In genomic region chr8:47392290-47392689, GRCm38 (mm10) we compare ENCODE assay signal across 15 mouse cellular contexts. TPM values are rescaled to one million over a fixed set of nuclear protein-coding genes. Genes with fewer than 3 reads are reported as not detected.
DNase-seq lines count a peak whose midpoint lies in the region; ATAC-seq and TF ChIP-seq lines count a peak whose summit lies in the region.
"Had no signal": no experiment of that assay in that cellular context is flagged by ENCODE, and none has a peak within 500 bp of the region (broad histone marks: within the 10 kb centered on the region; RNA-seq: fewer than 3 reads in every experiment).

No protein-coding gene starts in this region.

- no peaks in the 10 kb centered on the region for H3K27me3 ChIP-seq in hindbrain, embryonic 15.5 days
- no peaks in the 10 kb centered on the region for H3K27me3 ChIP-seq in hindbrain, embryonic 11.5 days (ENCODE audit: control insufficient read depth, insufficient read depth, low read length)
- H3K27me3 ChIP-seq: forebrain, embryonic 15.5 days; liver, embryonic 12.5 days; midbrain, embryonic 12.5 days had no signal

- H3K4me3 ChIP-seq in hindbrain, embryonic 15.5 days = no peak overlapping the region
- no peak overlapping the region for H3K4me3 ChIP-seq in hindbrain, embryonic 11.5 days (ENCODE audit: low read depth, low read length)
- H3K4me3 ChIP-seq in left cerebral cortex, adult 2 months = no peak overlapping the region
- H3K4me3 ChIP-seq: forebrain, embryonic 15.5 days; liver, embryonic 12.5 days; midbrain, embryonic 12.5 days had no signal

- intact Hi-C loops in left cerebral cortex, adult 2 months (cut with DNase I) = no loop called here

- no peak overlapping the region for H3K9ac ChIP-seq in hindbrain, embryonic 15.5 days
- H3K9ac ChIP-seq in hindbrain, embryonic 11.5 days (ENCODE audit: low read depth, low read length) = no peak overlapping the region
- H3K9ac ChIP-seq: forebrain, embryonic 15.5 days; liver, embryonic 12.5 days; midbrain, embryonic 12.5 days had no signal

- H3K27ac ChIP-seq in hindbrain, embryonic 15.5 days (replicated peaks) = no peak overlapping the region
- no peak overlapping the region for H3K27ac ChIP-seq in hindbrain, embryonic 11.5 days (ENCODE audit: low read depth, low read length)
- H3K27ac ChIP-seq in left cerebral cortex, adult 2 months = no peak overlapping the region
- H3K27ac ChIP-seq: forebrain, embryonic 15.5 days; liver, embryonic 12.5 days; midbrain, embryonic 12.5 days had no signal

- WGBS in hindbrain, embryonic 15.5 days = 69% methylated on average over 18 of the region's 18 CpGs
- 87% methylated on average over 18 of the region's 18 CpGs for WGBS in hindbrain, embryonic 11.5 days

- H3K4me1 ChIP-seq in hindbrain, embryonic 15.5 days (replicated peaks) = no peaks in the 10 kb centered on the region
- no peaks in the 10 kb centered on the region for H3K4me1 ChIP-seq in hindbrain, embryonic 11.5 days (replicated peaks; ENCODE audit: control insufficient read depth, insufficient read depth, low read length)
- H3K4me1 ChIP-seq: forebrain, embryonic 15.5 days; liver, embryonic 12.5 days; midbrain, embryonic 12.5 days had no signal

- ATAC-seq in hindbrain, embryonic 15.5 days (ENCODE audit: low FRiP score, low read depth) = peak; percentile 54; the same call in 1 of the 2 replicates
- ATAC-seq in hindbrain, embryonic 11.5 days (ENCODE audit: low FRiP score) = no peak
- ATAC-seq: forebrain, embryonic 15.5 days; liver, embryonic 12.5 days had no signal

- no peaks in the 10 kb centered on the region for H3K36me3 ChIP-seq in hindbrain, embryonic 15.5 days
- no peaks in the 10 kb centered on the region for H3K36me3 ChIP-seq in hindbrain, embryonic 11.5 days (ENCODE audit: control insufficient read depth, insufficient read depth, low read length)
- H3K36me3 ChIP-seq: forebrain, embryonic 15.5 days; liver, embryonic 12.5 days; midbrain, embryonic 12.5 days had no signal

- DNase-seq in hindbrain, embryonic 11.5 days (ENCODE audit: low spot score) = no peak
- peak; percentile 22 to 26 for DNase-seq in urinary bladder, postnatal 36 days (ENCODE audit: low spot score in 2 of 2)
- no peak for DNase-seq in urinary bladder, adult 18-20 months (ENCODE audit: low spot score in 2 of 2)
- peak; percentile 60 for DNase-seq in kidney, postnatal 14 days
- DNase-seq in left cerebral cortex, adult 2 months (ENCODE audit: extremely low spot score in 1 of 2, low spot score in 2 of 2) = no peak
- DNase-seq in right cerebral cortex, postnatal 36 days (ENCODE audit: low spot score in 2 of 2) = no peak
- no peak for DNase-seq in natural killer cell, adult 2 months (ENCODE audit: low spot score in 2 of 2)
- DNase-seq: adrenal gland, adult 2 months; lung, postnatal 10 days; retina, postnatal 1 day; thymus, postnatal 25 days had no signal

- H3K4me2 ChIP-seq in hindbrain, embryonic 15.5 days = no peak overlapping the region; the same call in 1 of the 2 replicates
- H3K4me2 ChIP-seq in hindbrain, embryonic 11.5 days (replicated peaks; ENCODE audit: low read depth, low read length) = no peak overlapping the region
- H3K4me2 ChIP-seq: forebrain, embryonic 15.5 days; liver, embryonic 12.5 days; midbrain, embryonic 12.5 days had no signal

- TF ChIP-seq CTCF in left cerebral cortex, adult 2 months (IDR thresholded peaks at IDR 0.05) = no peak

- no peaks in the 10 kb centered on the region for H3K9me3 ChIP-seq in hindbrain, embryonic 15.5 days
- no peaks in the 10 kb centered on the region for H3K9me3 ChIP-seq in hindbrain, embryonic 11.5 days (ENCODE audit: control insufficient read depth, low read length)
- H3K9me3 ChIP-seq: forebrain, embryonic 15.5 days; midbrain, embryonic 12.5 days had no signal

RNA-seq across cellular contexts. Expression of gene Stox2, which starts 53.9 kb away (rescaled TPM):
- polyA plus RNA-seq in hindbrain, embryonic 15.5 days (2015; fragmentation: Nextera tagmentation; extraction: Ambion mirVana) = 43.3 and 43.5 TPM in 2 replicates
- 27.8 and 36.9 TPM in 2 replicates for polyA plus RNA-seq in hindbrain, embryonic 11.5 days (2014; fragmentation: Nextera tagmentation; extraction: Ambion mirVana)
- 10 to 100 TPM; 81.5 to 92.1 TPM for total RNA-seq in left cerebral cortex, adult 2 months (2021)

Comparison
In these comparisons a context has a peak if more than half of its experiments do, and no peak if none do; other contexts are left out.
1. DNase-seq: peak in urinary bladder, postnatal 36 days (2 of 2) and kidney, postnatal 14 days (single experiment); none in hindbrain, embryonic 11.5 days (single experiment), urinary bladder, adult 18-20 months (0 of 2), left cerebral cortex, adult 2 months (0 of 2), right cerebral cortex, postnatal 36 days (0 of 2) and natural killer cell, adult 2 months (0 of 2).